Mouse (Mus musculus) activated CD4-positive, CD25-positive, alpha-beta regulatory T cell, adult 9 weeks (primary cell): ENCODE measurements around the gene Gapdh. TPM values are rescaled to one million over a fixed set of nuclear protein-coding genes. Genes with fewer than 3 reads are reported as not detected.

Source experiments
- polyA plus RNA-seq: library from polyadenylated mRNA; unstranded; fragments of 100-300 nt; shearing (Covaris generic); gene quantifications from one replicate; pipeline ENCODE4 v1.2.1, GENCODE M21; 2017

Gapdh gene
- polyA plus RNA-seq, result 406 TPM

DNA sequence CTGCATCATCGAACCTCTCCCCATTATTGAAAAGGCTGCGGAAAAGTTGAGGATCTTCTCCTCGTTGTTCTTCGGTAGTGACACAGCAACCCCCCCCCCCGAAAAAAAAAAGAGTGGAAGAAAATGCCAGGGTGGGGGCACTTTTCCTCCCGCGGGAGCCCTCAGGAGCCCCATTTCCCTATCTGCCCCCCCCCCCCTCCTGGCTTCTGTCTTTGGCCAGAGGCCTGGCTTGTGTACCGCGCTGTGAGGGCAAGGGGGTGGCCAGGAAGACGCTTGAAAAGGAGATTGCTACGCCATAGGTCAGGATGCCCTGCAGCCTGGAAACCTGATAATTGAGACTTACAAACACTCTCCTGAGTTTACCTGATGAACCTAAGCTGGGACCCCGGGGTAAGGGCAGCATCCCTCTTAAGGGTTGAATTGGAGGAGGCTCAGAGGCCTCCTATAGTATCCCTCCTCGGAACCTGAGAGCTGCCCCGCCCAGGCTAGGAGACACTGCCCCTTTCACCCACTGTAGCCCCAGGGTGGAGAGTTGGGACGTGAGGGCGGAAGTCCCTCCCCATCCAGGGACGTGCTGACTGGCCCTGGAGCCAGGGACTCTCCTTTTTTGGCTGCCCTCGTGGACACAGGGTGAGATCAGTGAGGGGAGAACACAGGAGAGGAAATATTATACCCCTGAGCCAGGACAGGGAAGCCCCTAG is at the start of gene Gapdh:
Gene Gapdh, minus strand, starts transcription at position 417 of the 701 bp plus-strand sequence.

DNA sequence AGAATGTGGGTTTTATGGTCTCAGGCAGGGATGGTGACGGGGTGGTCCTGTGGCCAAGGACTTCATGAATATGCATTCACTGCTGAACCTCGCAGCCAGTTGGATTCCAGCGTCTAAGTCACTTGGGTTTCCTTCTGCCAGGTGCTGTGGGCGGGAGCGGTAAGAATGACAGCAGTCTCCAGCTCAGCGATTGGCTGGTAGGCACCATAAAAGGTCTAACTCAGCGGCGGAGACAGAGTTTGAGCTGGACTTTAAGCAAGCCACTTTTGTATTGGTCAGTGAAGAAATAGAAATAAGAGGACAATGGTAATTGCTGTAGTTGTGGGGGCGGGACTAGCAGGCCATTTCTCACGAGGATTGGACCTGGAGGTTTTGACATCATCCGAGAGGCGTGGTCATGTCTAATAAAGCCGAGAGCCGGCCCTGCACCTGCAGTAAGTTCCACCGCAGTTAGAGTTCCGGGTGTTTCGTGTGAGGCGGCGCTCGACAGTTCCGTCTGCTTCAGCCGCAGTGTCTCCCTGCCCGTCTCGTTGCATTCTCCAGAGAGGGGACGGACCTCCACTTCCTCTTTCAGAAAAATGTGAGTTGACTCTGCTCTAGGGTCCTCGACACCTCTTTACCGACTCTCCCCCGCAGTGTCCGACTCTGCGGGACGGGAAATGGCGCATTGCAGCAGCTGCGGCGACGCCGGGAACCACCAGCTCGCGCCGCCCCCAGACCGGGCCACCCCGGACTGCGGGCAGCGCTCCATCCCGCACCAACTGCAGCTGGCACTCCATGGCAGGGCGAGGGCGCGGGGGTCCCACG is 49.1 kb upstream of the Gapdh start, which contains the start of gene Vamp1:
Gene Vamp1, plus strand, starts transcription at position 404 of the 807 bp plus-strand sequence.

GRCm38 (mm10) chr6:125191332-125192015 is 25.2 kb upstream of the Gapdh start, which contains the start of the genes Ncapd2 and Mrpl51:
TSS of gene Ncapd2 (minus strand) at chr6:125191701.
TSS of gene Mrpl51 (plus strand) at chr6:125191801.

GRCm38 (mm10) chr6:125145001-125145400 is 21.3 kb downstream of the Gapdh start, which contains the start of gene Iffo1:
TSS of gene Iffo1 (plus strand) at chr6:125145241.

DNA sequence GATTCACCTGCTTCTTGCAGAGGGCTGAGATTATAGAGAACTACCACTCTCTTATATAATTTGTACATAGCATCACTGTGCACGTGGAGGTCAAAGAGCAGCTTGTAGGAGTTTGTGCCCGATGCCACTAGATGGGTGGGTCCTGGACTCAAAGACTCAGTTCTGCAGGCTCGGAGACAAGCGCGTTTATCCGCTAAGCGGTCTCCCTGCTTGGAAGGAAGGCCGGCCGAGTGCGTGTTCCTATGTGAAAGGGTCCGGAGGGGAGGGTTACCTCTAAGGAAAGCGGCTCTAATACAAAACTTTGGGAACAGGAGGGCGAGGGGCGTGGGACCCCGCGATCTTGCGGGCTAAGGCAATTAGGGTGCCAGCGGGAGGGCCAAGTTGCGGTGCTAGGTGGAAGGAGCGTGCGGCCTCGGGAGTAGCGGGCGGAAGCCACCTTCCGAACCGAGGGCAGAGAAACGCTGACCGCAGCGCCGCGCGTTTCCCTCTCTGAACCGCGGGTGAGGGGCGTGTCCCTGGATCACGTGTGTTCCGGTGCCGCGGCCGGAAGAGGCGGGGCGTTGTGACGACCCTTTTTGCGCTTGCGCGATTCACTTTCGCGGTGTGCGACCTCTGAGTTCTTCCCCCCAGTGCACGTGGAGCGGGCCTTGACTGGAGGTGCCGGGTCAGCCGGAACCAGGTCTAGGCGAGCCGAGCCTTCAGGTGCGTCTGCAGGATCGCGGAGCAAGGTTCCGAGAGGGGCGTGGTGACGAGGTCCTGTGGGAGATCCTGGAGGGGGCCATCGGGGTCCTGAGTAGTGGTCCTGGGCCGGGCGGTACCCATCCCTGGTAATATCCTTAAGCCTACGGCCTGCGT is 34.7 kb downstream of the Gapdh start, which contains the start of gene Nop2:
Gene Nop2, plus strand, starts transcription at position 608 of the 855 bp plus-strand sequence.

Other genes with a start within 250 kb of the Gapdh start
- gene Ptms, start 246.4 kb downstream of the Gapdh start, polyA plus RNA-seq, result 14.2 TPM
- gene Mlf2, start 235.1 kb downstream of the Gapdh start, polyA plus RNA-seq, result 160 TPM
- 91.9 TPM for gene Cops7a, start 200.9 kb downstream of the Gapdh start, polyA plus RNA-seq
- gene Pianp, start 169.8 kb downstream of the Gapdh start, polyA plus RNA-seq, result not detected
- gene Zfp384, start 157.3 kb downstream of the Gapdh start, polyA plus RNA-seq, result 22.4 TPM
- gene Ing4, start 126.7 kb downstream of the Gapdh start, polyA plus RNA-seq, result 87.6 TPM
- gene Acrbp, start 116.8 kb downstream of the Gapdh start, polyA plus RNA-seq, result 28.2 TPM
- 18.5 TPM for gene Lpar5, start 98.5 kb downstream of the Gapdh start, polyA plus RNA-seq
- 81.7 TPM for gene Chd4, start 70.5 kb downstream of the Gapdh start, polyA plus RNA-seq
- gene Nop2, start 34.6 kb downstream of the Gapdh start, polyA plus RNA-seq, result 67.0 TPM
- 13.0 TPM for gene Iffo1, start 21.2 kb downstream of the Gapdh start, polyA plus RNA-seq
- gene Ncapd2, start 25.2 kb upstream of the Gapdh start, polyA plus RNA-seq, result 30.2 TPM
- 108 TPM for gene Mrpl51, start 25.3 kb upstream of the Gapdh start, polyA plus RNA-seq
- 62.0 TPM for gene Vamp1, start 49.1 kb upstream of the Gapdh start, polyA plus RNA-seq
- gene Tapbpl, start 65.4 kb upstream of the Gapdh start, polyA plus RNA-seq, result 139 TPM
- 688 TPM for gene Cd27, start 70.5 kb upstream of the Gapdh start, polyA plus RNA-seq
- 1.6 TPM for gene Tuba3a, start 119.6 kb upstream of the Gapdh start, polyA plus RNA-seq
- not detected for gene Ltbr, start 147.4 kb upstream of the Gapdh start, polyA plus RNA-seq
- not detected for gene Scnn1a, start 154.2 kb upstream of the Gapdh start, polyA plus RNA-seq
- gene Tnfrsf1a, start 182.9 kb upstream of the Gapdh start, polyA plus RNA-seq, result 42.9 TPM
- 0.09 TPM for gene Plekhg6, start 214.3 kb upstream of the Gapdh start, polyA plus RNA-seq